Mouse (Mus musculus) embryonic facial prominence, embryonic 15.5 days (tissue): ENCODE data around the gene Zeb2. TPM values are rescaled to one million over a fixed set of nuclear protein-coding genes. Genes with fewer than 3 reads are reported as not detected.
A peak's percentile ranks its signal among the peaks of the same experiment; 100 is the strongest.

ENCODE experiments used
- ATAC-seq: fragments of 200-750 bp; cut with Nextera tagmentation; 2 replicates; pipeline ENCODE4 v1.8.0; 2017; ENCODE audit warnings: low read depth, moderate TSS enrichment; ENCODE audit not compliant: insufficient number of reproducible peaks, low FRiP score, low TSS enrichment
- H3K27ac ChIP-seq: fragments of 300-500 bp; sonication (generic); replicated peaks from 2 replicates; pipeline ENCODE4 v1.5.1; 2015; ENCODE audit warnings: mild to moderate bottlenecking, inconsistent platforms
- H3K27me3 ChIP-seq: fragments of 300-500 bp; sonication (generic); 2 replicates; pipeline ENCODE4 v1.6.1; 2015; ENCODE audit warnings: inconsistent platforms
- H3K36me3 ChIP-seq: fragments of 300-500 bp; sonication (generic); 2 replicates; pipeline ENCODE4 v1.6.1; 2015; ENCODE audit warnings: mild to moderate bottlenecking, inconsistent platforms
- H3K4me1 ChIP-seq: fragments of 300-500 bp; sonication (generic); 2 replicates; pipeline ENCODE4 v1.6.1; 2015; ENCODE audit warnings: inconsistent platforms
- H3K4me2 ChIP-seq: fragments of 300-500 bp; sonication (generic); replicated peaks from 2 replicates; pipeline ENCODE4 v1.6.1; 2015; ENCODE audit warnings: mild to moderate bottlenecking, inconsistent platforms
- H3K4me3 ChIP-seq: fragments of 300-500 bp; sonication (generic); replicated peaks from 2 replicates; pipeline ENCODE4 v1.5.1; 2015; ENCODE audit warnings: mild to moderate bottlenecking, inconsistent platforms
- H3K9ac ChIP-seq: fragments of 300-500 bp; sonication (generic); 2 replicates; pipeline ENCODE4 v1.6.1; 2015; ENCODE audit warnings: inconsistent platforms
- H3K9me3 ChIP-seq: fragments of 300-500 bp; sonication (generic); replicated peaks from 2 replicates; pipeline ENCODE4 v1.6.1; 2016; ENCODE audit warnings: inconsistent platforms
- WGBS: fragments of 180-500 bp; shearing (Covaris S2); methylation state at CpG from one replicate; pipeline ENCODE4 v1.1.7; 2015; 5-methylcytosine and 5-hydroxymethylcytosine counted together
- polyA plus RNA-seq: library from polyadenylated mRNA; unstranded; fragments of >200 nt; fragmentation: Nextera tagmentation; extraction: Ambion mirVana; gene quantifications from 2 replicates; pipeline ENCODE4 v1.2.1, GENCODE M21; 2015

Zeb2 gene
- polyA plus RNA-seq, 1 experiment from 2014 or later = 69.8 TPM

- H3K9me3 ChIP-seq = no peaks in the 10 kb centered on the region
- H3K4me1 ChIP-seq = peaks cover 39% of the 10 kb centered on the region
- no peaks in the 10 kb centered on the region for H3K27me3 ChIP-seq
- ATAC-seq = no peak
- peaks cover 7% of the 10 kb centered on the region; the same call in 1 of the 2 replicates for H3K36me3 ChIP-seq
- peak overlapping the region; percentile 9; the same call in 1 of the 2 replicates for H3K9ac ChIP-seq
- 27% methylated on average over 10 of the region's 10 CpGs for WGBS
- H3K4me3 ChIP-seq = no peak overlapping the region
- H3K4me2 ChIP-seq = no peak overlapping the region; the same call in 1 of the 2 replicates
- H3K27ac ChIP-seq = peak overlapping the region; percentile 68
Measured at GRCm38 (mm10) chr2:45096638-45097247, 20.5 kb downstream of the Zeb2 start.

- 36% methylated on average over 9 of the region's 9 CpGs for WGBS
- Histone ChIP-seq H3K4me3 (no peak overlapping the region), H3K4me2 (no peak overlapping the region), H3K4me1 (peaks cover 32% of the 10 kb centered on the region), H3K36me3 (peaks cover 7% of the 10 kb centered on the region; the same call in 1 of the 2 replicates), H3K27me3 (no peaks in the 10 kb centered on the region), H3K9ac (no peak overlapping the region), H3K9me3 (no peaks in the 10 kb centered on the region), H3K27ac (0 out of 2 replicates have a peak overlapping the region, but pooled peaks have one; percentile 7)
- ATAC-seq = no peak
Measured at GRCm38 (mm10) chr2:45095825-45096224, 21.4 kb downstream of the Zeb2 start.

DNA sequence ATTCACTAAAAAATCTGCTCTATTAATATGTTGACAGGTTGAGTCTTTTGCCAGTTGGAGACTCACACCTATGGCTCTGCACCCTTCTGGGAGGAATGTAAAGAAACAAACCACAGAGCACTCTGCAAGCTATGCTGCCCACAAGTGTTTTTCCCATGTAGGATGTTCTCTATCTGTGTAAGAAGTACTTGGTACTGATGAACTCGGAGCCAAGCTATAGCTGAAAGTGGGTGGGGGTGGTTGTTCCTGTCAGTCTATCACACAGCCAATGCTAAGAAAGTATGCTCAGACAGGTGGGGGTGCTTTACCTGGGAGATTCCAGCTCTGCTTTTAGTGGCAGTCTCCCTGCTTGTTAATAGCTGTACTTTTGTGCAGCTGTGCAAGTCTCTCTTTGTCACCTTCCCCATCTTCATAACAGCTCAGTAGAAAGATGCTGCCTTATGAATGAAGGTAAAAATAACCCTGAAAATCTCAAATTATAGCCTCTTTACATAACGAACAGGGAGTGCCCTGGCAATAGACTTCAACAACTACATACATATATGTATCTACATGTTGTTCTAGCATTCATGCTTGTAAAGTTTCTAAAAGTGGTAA is 22.7 kb downstream of the Zeb2 start:
- Histone ChIP-seq H3K36me3 (peaks cover 7% of the 10 kb centered on the region; the same call in 1 of the 2 replicates), H3K9me3 (no peaks in the 10 kb centered on the region), H3K27ac (no peak overlapping the region), H3K4me2 (no peak overlapping the region), H3K4me3 (no peak overlapping the region), H3K4me1 (peaks cover 26% of the 10 kb centered on the region), H3K9ac (no peak overlapping the region), H3K27me3 (no peaks in the 10 kb centered on the region)
- 67% methylated on average over 2 of the region's 2 CpGs for WGBS
- no peak for ATAC-seq

DNA sequence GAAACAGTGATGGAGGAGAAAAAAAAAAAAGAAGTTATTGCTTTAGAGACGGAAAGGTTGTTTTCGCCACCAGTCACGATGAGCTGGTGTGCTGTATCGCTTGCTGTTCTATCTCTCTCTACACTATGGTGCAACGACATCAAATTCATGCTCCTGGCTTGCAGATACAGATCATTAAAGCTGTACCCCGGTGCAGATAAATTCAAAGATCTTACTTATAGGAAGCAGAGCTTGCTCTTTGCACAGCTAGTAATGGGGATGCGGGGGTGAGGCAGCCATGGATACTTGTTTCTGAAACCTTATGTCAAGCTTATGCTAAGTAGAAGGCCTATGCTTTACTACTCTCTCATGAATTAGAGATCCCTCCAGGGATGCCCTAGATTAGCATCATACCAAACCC is 23.7 kb downstream of the Zeb2 start:
- H3K36me3 ChIP-seq = peaks cover 7% of the 10 kb centered on the region; the same call in 1 of the 2 replicates
- no peak overlapping the region for H3K27ac ChIP-seq
- H3K9me3 ChIP-seq = no peaks in the 10 kb centered on the region
- H3K9ac ChIP-seq = no peak overlapping the region
- H3K4me3 ChIP-seq = no peak overlapping the region
- no peaks in the 10 kb centered on the region for H3K27me3 ChIP-seq
- peaks cover 33% of the 10 kb centered on the region for H3K4me1 ChIP-seq
- 87% methylated on average over 7 of the region's 7 CpGs for WGBS
- ATAC-seq = no peak
- H3K4me2 ChIP-seq = no peak overlapping the region

GRCm38 (mm10) chr2:45092654-45093053 is 24.5 kb downstream of the Zeb2 start:
- no peak overlapping the region for H3K4me2 ChIP-seq

DNA sequence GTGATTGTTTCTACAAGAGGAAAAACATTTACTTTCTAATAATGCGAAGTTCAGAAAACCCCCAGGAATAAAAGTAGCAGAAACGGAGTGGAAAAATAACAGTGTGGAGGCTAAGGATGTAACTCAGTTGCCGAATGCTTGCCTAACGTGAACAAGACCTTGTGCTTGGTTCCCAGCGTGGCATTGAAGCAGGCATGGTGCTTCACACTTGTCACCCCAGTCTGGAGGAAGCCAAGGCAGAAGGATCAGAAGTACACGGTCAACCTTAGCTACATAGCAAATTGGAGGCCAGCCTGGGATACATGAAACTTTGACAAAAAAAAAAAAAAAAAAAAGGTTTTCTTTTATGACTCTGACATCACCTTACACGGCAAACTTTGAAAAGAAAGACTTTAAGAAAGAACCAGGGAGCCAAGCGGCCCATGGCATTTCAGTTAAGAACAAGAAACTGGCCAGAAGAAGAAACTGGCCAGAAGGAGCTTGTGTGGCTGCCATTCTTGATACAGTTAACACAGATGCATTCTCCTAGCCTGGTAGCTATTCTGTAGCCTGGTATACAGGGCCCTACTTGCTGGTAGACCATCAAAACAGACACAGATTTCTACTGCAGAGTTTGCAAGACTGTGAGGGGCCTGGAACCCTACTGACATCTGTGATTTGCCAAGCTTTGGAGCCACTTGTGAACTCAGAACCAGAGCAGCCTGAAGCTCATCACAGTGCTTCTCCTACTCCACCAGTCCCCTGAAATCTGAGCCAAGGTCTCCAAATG is 26.5 kb downstream of the Zeb2 start:
- Histone ChIP-seq H3K27me3 (no peaks in the 10 kb centered on the region), H3K4me3 (no peak overlapping the region), H3K27ac (no peak overlapping the region), H3K4me2 (no peak overlapping the region), H3K4me1 (peaks cover 22% of the 10 kb centered on the region; the same call in 1 of the 2 replicates), H3K36me3 (peaks cover 7% of the 10 kb centered on the region; the same call in 1 of the 2 replicates), H3K9me3 (no peaks in the 10 kb centered on the region), H3K9ac (no peak overlapping the region)
- ATAC-seq = no peak
- 88% methylated on average over 8 of the region's 8 CpGs for WGBS

More at GRCm38 (mm10) chr2:45092654-45093053, 24.5 kb downstream of the Zeb2 start:
- no peak overlapping the region for H3K27ac ChIP-seq
- no peaks in the 10 kb centered on the region for H3K27me3 ChIP-seq
- ATAC-seq = no peak
- peaks cover 7% of the 10 kb centered on the region; the same call in 1 of the 2 replicates for H3K36me3 ChIP-seq
- 94% methylated on average over 5 of the region's 5 CpGs for WGBS
- H3K4me3 ChIP-seq = no peak overlapping the region
- H3K4me1 ChIP-seq = peaks cover 33% of the 10 kb centered on the region
- H3K9ac ChIP-seq = no peak overlapping the region
- no peaks in the 10 kb centered on the region for H3K9me3 ChIP-seq

- 43% methylated on average over 3 of the region's 3 CpGs for WGBS
- no peak for ATAC-seq
Measured at GRCm38 (mm10) chr2:45089251-45089530, 28.0 kb downstream of the Zeb2 start.

GRCm38 (mm10) chr2:45088435-45089250 is 28.6 kb downstream of the Zeb2 start:
- WGBS = 36% methylated on average over 15 of the region's 15 CpGs

More at GRCm38 (mm10) chr2:45089251-45089530, 28.0 kb downstream of the Zeb2 start:
- no peak overlapping the region for H3K4me3 ChIP-seq
- no peak overlapping the region for H3K9ac ChIP-seq
- H3K9me3 ChIP-seq = no peaks in the 10 kb centered on the region
- peaks cover 7% of the 10 kb centered on the region; the same call in 1 of the 2 replicates for H3K36me3 ChIP-seq
- H3K27me3 ChIP-seq = no peaks in the 10 kb centered on the region
- no peak overlapping the region for H3K4me2 ChIP-seq
- H3K4me1 ChIP-seq = peaks cover 12% of the 10 kb centered on the region; the same call in 1 of the 2 replicates
- H3K27ac ChIP-seq = no peak overlapping the region

DNA sequence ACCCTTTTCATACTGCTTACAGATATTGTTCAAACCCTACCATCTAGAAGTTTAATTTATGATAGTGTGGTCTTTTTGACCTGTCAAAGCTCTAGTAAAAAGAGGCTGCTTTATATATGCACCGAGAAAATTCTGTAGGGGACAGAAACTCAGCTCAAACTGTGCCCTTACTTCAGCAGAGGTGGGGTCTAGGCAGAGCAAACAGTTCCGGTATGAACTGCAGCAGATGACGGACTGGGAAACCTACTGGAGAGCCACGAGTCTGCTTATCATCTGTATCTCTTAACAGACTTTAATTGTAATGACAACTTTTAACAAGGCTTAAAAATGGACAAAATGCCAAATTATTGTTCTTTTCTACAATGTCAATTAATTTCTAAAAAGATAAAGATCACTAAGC is 30.0 kb downstream of the Zeb2 start:
- H3K27me3 ChIP-seq = no peaks in the 10 kb centered on the region
- H3K4me3 ChIP-seq = no peak overlapping the region
- ATAC-seq = no peak
- no peak overlapping the region for H3K4me2 ChIP-seq
- WGBS = 53% methylated on average over 4 of the region's 4 CpGs
- no peak overlapping the region for H3K27ac ChIP-seq
- H3K9me3 ChIP-seq = no peaks in the 10 kb centered on the region
- peaks cover 12% of the 10 kb centered on the region; the same call in 1 of the 2 replicates for H3K4me1 ChIP-seq
- H3K36me3 ChIP-seq = no peaks in the 10 kb centered on the region
- no peak overlapping the region for H3K9ac ChIP-seq

More at GRCm38 (mm10) chr2:45088435-45089250, 28.6 kb downstream of the Zeb2 start:
- Histone ChIP-seq H3K9ac (no peak overlapping the region), H3K27me3 (no peaks in the 10 kb centered on the region), H3K4me3 (no peak overlapping the region), H3K36me3 (peaks cover 7% of the 10 kb centered on the region; the same call in 1 of the 2 replicates), H3K4me1 (peaks cover 12% of the 10 kb centered on the region; the same call in 1 of the 2 replicates), H3K9me3 (no peaks in the 10 kb centered on the region), H3K27ac (peak overlapping the region; percentile 13; the same call in 1 of the 2 replicates), H3K4me2 (no peak overlapping the region)
- ATAC-seq = no peak

DNA sequence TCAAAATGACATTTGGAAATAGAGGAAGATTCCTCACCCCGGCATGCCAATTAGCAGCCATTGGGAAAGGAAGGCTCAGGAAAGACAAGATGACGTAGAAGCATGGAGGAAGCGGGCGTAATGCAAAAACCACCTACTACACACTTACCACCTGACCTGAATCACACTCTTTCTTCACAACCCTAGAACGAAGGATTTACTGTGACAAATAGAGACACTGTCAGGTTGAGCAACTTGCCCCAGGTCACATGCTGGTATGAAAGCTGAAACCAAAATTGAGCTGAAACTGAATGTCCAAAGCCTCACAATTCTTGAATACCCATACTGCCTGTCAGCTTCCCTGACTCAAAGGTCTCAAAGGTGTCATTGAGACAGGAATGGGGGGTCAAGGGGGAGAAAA is 31.5 kb downstream of the Zeb2 start:
- H3K9ac ChIP-seq = no peak overlapping the region
- no peak for ATAC-seq
- H3K4me2 ChIP-seq = no peak overlapping the region
- WGBS = 75% methylated on average over 5 of the region's 5 CpGs
- H3K27ac ChIP-seq = no peak overlapping the region
- no peaks in the 10 kb centered on the region for H3K27me3 ChIP-seq
- no peak overlapping the region for H3K4me3 ChIP-seq
- H3K9me3 ChIP-seq = no peaks in the 10 kb centered on the region
- H3K36me3 ChIP-seq = no peaks in the 10 kb centered on the region
- peaks cover 15% of the 10 kb centered on the region; the same call in 1 of the 2 replicates for H3K4me1 ChIP-seq
